Mouse (Mus musculus) myocyte (in vitro differentiated cells): ENCODE data around the gene Cd69. TPM values are rescaled to one million over a fixed set of nuclear protein-coding genes. Genes with fewer than 3 reads are reported as not detected.

ENCODE experiments used
- H3K27me3 ChIP-seq: one replicate; pipeline ENCODE4 v1.6.1; 2011; ENCODE audit not compliant: control insufficient read depth, insufficient read depth, insufficient read length
- H3K36me3 ChIP-seq: one replicate; pipeline ENCODE4 v1.6.1; 2011; ENCODE audit not compliant: control insufficient read depth, insufficient read depth
- H3K4me2 ChIP-seq: one replicate; pipeline ENCODE4 v1.6.1; 2011; ENCODE audit warnings: low read depth, control low read depth
- H3K4me3 ChIP-seq: one replicate; pipeline ENCODE4 v1.5.1; 2011; ENCODE audit warnings: mild to moderate bottlenecking, control low read depth, moderate library complexity
- H3K79me2 ChIP-seq: one replicate; pipeline ENCODE4 v1.6.1; 2011; ENCODE audit not compliant: control insufficient read depth, insufficient read depth
- H3ac ChIP-seq: one replicate; pipeline ENCODE4 v1.6.1; 2011; ENCODE audit not compliant: control insufficient read depth, insufficient read length
- CEBPB ChIP-seq: IDR thresholded peaks from 2 replicates; pipeline ENCODE4 v1.6.1; 2011; ENCODE audit warnings: mild to moderate bottlenecking, moderate library complexity; ENCODE audit not compliant: poor library complexity, insufficient read depth, severe bottlenecking
- E2F4 ChIP-seq: IDR thresholded peaks from one replicate; pipeline ENCODE4 v1.6.1; 2011; ENCODE audit warnings: mild to moderate bottlenecking, control low read depth, moderate library complexity; ENCODE audit not compliant: insufficient read depth
- MAX ChIP-seq: IDR thresholded peaks from one replicate; pipeline ENCODE4 v1.6.1; 2011; ENCODE audit warnings: low read depth, mild to moderate bottlenecking, control low read depth
- MYOD1 ChIP-seq, 3 experiments: IDR thresholded peaks; one replicate each; pipeline ENCODE4 v1.6.1; 2011; ENCODE audit warnings: control low read depth in 2 of 3, low read depth in 2 of 3, mild to moderate bottlenecking in 2 of 3, moderate library complexity in 1 of 3; ENCODE audit not compliant: insufficient read length in 2 of 3, control insufficient read depth in 1 of 3
- MYOG ChIP-seq, 3 experiments: IDR thresholded peaks; one replicate each; pipeline ENCODE4 v1.6.1; 2011; ENCODE audit warnings: control low read depth in 2 of 3, low read depth in 2 of 3, mild to moderate bottlenecking in 2 of 3; ENCODE audit not compliant: insufficient read length in 2 of 3, control insufficient read depth in 1 of 3, insufficient read depth in 1 of 3
- POLR2A ChIP-seq: IDR thresholded peaks from one replicate; pipeline ENCODE4 v1.6.1; 2011; ENCODE audit warnings: low read depth, mild to moderate bottlenecking, control low read depth, moderate library complexity; ENCODE audit not compliant: insufficient read length
- POLR2AphosphoS2 ChIP-seq: IDR thresholded peaks from one replicate; pipeline ENCODE4 v1.6.1; 2011; ENCODE audit warnings: low read depth, control low read depth; ENCODE audit not compliant: insufficient read length
- REST ChIP-seq: IDR thresholded peaks from one replicate; pipeline ENCODE4 v1.6.1; 2011; ENCODE audit warnings: mild to moderate bottlenecking, control low read depth, moderate library complexity; ENCODE audit not compliant: insufficient read depth, insufficient read length
- SRF ChIP-seq: IDR thresholded peaks from one replicate; pipeline ENCODE4 v1.6.1; 2011; ENCODE audit warnings: low read depth; ENCODE audit not compliant: control insufficient read depth, insufficient read length
- TCF12 ChIP-seq: IDR thresholded peaks from one replicate; pipeline ENCODE4 v1.6.1; 2011; ENCODE audit warnings: mild to moderate bottlenecking, control low read depth; ENCODE audit not compliant: poor library complexity, insufficient read depth, severe bottlenecking
- TCF3 ChIP-seq: IDR thresholded peaks from one replicate; pipeline ENCODE4 v1.6.1; 2011; ENCODE audit warnings: low read depth, control low read depth; ENCODE audit not compliant: insufficient read length
- USF1 ChIP-seq: IDR thresholded peaks from one replicate; pipeline ENCODE4 v1.6.1; 2011; ENCODE audit warnings: low read depth, mild to moderate bottlenecking, control low read depth, moderate library complexity
- polyA plus RNA-seq: library from polyadenylated mRNA; unstranded; fragments of >200 nt; fragmentation: generic; extraction: Trizol; gene quantifications from one replicate; pipeline ENCODE4 v1.2.1, GENCODE M21; 2012; ENCODE audit warnings: missing spikeins

Cd69 gene
- polyA plus RNA-seq, 1 experiment = 0.23 TPM

DNA sequence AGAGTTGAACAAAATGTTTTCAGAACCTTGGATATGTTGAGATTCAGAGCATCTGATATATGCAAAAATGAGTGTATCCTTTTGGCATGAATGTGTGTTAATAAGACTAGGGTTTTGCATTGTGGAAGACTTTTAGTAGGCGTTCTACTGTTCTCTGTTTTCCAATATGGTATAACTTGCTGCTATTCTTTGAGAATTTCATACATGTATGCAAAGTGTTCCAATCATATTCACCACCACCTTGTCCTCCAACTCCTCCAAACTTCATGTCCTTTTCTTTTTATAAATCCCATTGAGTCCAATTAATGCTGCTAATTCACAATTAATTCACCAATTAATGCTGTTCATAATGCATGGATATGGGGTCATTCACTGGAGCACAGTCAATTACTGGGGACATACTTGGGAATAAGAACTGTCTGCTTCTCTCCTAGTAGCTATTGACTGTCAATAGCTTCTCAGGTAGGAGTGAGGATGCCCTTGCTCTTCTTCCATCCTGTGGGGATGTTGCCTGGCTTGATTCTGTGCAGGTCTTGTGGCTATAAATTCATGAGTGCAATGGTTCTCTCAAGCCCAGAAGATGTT lies 8.7 kb downstream of the Cd69 start:
- H3K79me2 ChIP-seq = no peaks in the 10 kb centered on the region
- H3K27me3 ChIP-seq = no peaks in the 10 kb centered on the region
- no peak overlapping the region for H3ac ChIP-seq
- H3K4me3 ChIP-seq = no peak overlapping the region
- H3K4me2 ChIP-seq = no peak overlapping the region
- TF ChIP-seq USF1 (no peak), TCF12 (no peak), TCF3 (no peak), SRF (no peak), REST (no peak), MYOD1 (IDR thresholded peaks at IDR 0.05; ENCODE audit: control insufficient read depth in 1 of 3, insufficient read length in 2 of 3, low read depth in 2 of 3) (no peak), POLR2A (no peak), CEBPB (no peak), MYOG (IDR thresholded peaks at IDR 0.05; ENCODE audit: control insufficient read depth in 1 of 3, insufficient read depth in 1 of 3, insufficient read length in 2 of 3, low read depth in 2 of 3) (no peak), E2F4 (no peak), MAX (no peak)
- no peaks in the 10 kb centered on the region for H3K36me3 ChIP-seq

- no peaks in the 10 kb centered on the region for H3K79me2 ChIP-seq
Measured at GRCm38 (mm10) chr6:129265821-129266220, 9.4 kb downstream of the Cd69 start.

GRCm38 (mm10) chr6:129260940-129261339 lies 14.3 kb downstream of the Cd69 start:
- Histone ChIP-seq H3K4me2 (no peak overlapping the region), H3ac (no peak overlapping the region), H3K79me2 (no peaks in the 10 kb centered on the region), H3K36me3 (no peaks in the 10 kb centered on the region), H3K4me3 (no peak overlapping the region), H3K27me3 (no peaks in the 10 kb centered on the region)
- no peak for TF ChIP-seq TCF3
- TF ChIP-seq MYOD1 (IDR thresholded peaks at IDR 0.05; ENCODE audit: control insufficient read depth in 1 of 3, insufficient read length in 2 of 3, low read depth in 2 of 3) = no peak
- no peak for TF ChIP-seq E2F4
- no peak for TF ChIP-seq TCF12
- no peak for TF ChIP-seq CEBPB
- no peak for TF ChIP-seq MYOG (IDR thresholded peaks at IDR 0.05; ENCODE audit: control insufficient read depth in 1 of 3, insufficient read depth in 1 of 3, insufficient read length in 2 of 3, low read depth in 2 of 3)
- TF ChIP-seq MAX = no peak
- TF ChIP-seq SRF = no peak

More at GRCm38 (mm10) chr6:129265821-129266220, 9.4 kb downstream of the Cd69 start:
- Histone ChIP-seq H3K4me2 (no peak overlapping the region), H3K36me3 (no peaks in the 10 kb centered on the region), H3K27me3 (no peaks in the 10 kb centered on the region), H3ac (no peak overlapping the region), H3K4me3 (no peak overlapping the region)
- TF ChIP-seq SRF (no peak), CEBPB (no peak), USF1 (no peak), TCF12 (no peak), TCF3 (no peak), POLR2AphosphoS2 (no peak), E2F4 (no peak), REST (no peak), POLR2A (no peak), MYOD1 (IDR thresholded peaks at IDR 0.05; ENCODE audit: control insufficient read depth in 1 of 3, insufficient read length in 2 of 3, low read depth in 2 of 3) (no peak), MYOG (IDR thresholded peaks at IDR 0.05; ENCODE audit: control insufficient read depth in 1 of 3, insufficient read depth in 1 of 3, insufficient read length in 2 of 3, low read depth in 2 of 3) (no peak), MAX (no peak)

GRCm38 (mm10) chr6:129260034-129260433 lies 15.2 kb downstream of the Cd69 start:
- Histone ChIP-seq H3ac (no peak overlapping the region), H3K4me2 (no peak overlapping the region), H3K79me2 (no peaks in the 10 kb centered on the region), H3K4me3 (no peak overlapping the region), H3K27me3 (no peaks in the 10 kb centered on the region), H3K36me3 (no peaks in the 10 kb centered on the region)
- no peak for TF ChIP-seq MYOG (IDR thresholded peaks at IDR 0.05; ENCODE audit: control insufficient read depth in 1 of 3, insufficient read depth in 1 of 3, insufficient read length in 2 of 3, low read depth in 2 of 3)
- TF ChIP-seq SRF = no peak
- no peak for TF ChIP-seq MYOD1 (IDR thresholded peaks at IDR 0.05; ENCODE audit: control insufficient read depth in 1 of 3, insufficient read length in 2 of 3, low read depth in 2 of 3)
- TF ChIP-seq REST = no peak
- TF ChIP-seq E2F4 = no peak
- TF ChIP-seq TCF12 = no peak
- TF ChIP-seq POLR2AphosphoS2 = no peak
- no peak for TF ChIP-seq POLR2A
- no peak for TF ChIP-seq MAX
- TF ChIP-seq TCF3 = no peak
- no peak for TF ChIP-seq CEBPB
- TF ChIP-seq USF1 = no peak

- Histone ChIP-seq H3K4me2 (no peak overlapping the region), H3K27me3 (no peaks in the 10 kb centered on the region), H3K79me2 (no peaks in the 10 kb centered on the region), H3K4me3 (no peak overlapping the region), H3ac (no peak overlapping the region), H3K36me3 (no peaks in the 10 kb centered on the region)
- no peak for TF ChIP-seq TCF12
- no peak for TF ChIP-seq CEBPB
- TF ChIP-seq USF1 = no peak
Measured at GRCm38 (mm10) chr6:129256018-129256417, 19.2 kb downstream of the Cd69 start.
